Mouse (Mus musculus) MEL (cell line): ENCODE data around the gene Gm10401.

Experiments
- CTCF ChIP-seq, 3 experiments: IDR thresholded peaks in 2 of 3; conservative IDR thresholded peaks in 1 of 3; 2 replicates each; pipeline ENCODE4 v1.5.1; 2011 to 2012; ENCODE audit warnings: low read length in 3 of 3, low read depth in 2 of 3, mild to moderate bottlenecking in 2 of 3, improper control_type of control experiment in 1 of 3, inconsistent platforms in 1 of 3, mixed read lengths in 1 of 3, moderate library complexity in 1 of 3; ENCODE audit not compliant: control insufficient read depth in 1 of 3, insufficient read depth in 1 of 3, poor library complexity in 1 of 3, severe bottlenecking in 1 of 3
- E2F4 ChIP-seq: IDR thresholded peaks from 2 replicates; pipeline ENCODE4 v1.6.1; 2011; ENCODE audit warnings: low read depth, low read length, improper control_type of control experiment, borderline replicate concordance
- JUND ChIP-seq: IDR thresholded peaks from 2 replicates; pipeline ENCODE4 v1.6.1; 2011; ENCODE audit warnings: low read depth, mild to moderate bottlenecking, improper control_type of control experiment, low read length
- RCOR1 ChIP-seq: IDR thresholded peaks from 2 replicates; pipeline ENCODE4 v1.6.1; 2012; ENCODE audit warnings: low read depth, mild to moderate bottlenecking, inconsistent platforms, low read length, improper control_type of control experiment
- TCF12 ChIP-seq: IDR thresholded peaks from 2 replicates; pipeline ENCODE4 v1.6.1; 2014; ENCODE audit warnings: low read depth, mild to moderate bottlenecking, inconsistent platforms, low read length, improper control_type of control experiment, moderate library complexity
- UBTF ChIP-seq: IDR thresholded peaks from 2 replicates; pipeline ENCODE4 v1.6.1; 2012; ENCODE audit warnings: low read depth, mild to moderate bottlenecking, inconsistent platforms, low read length, improper control_type of control experiment, moderate library complexity, borderline replicate concordance; ENCODE audit not compliant: insufficient read depth

GRCm38 (mm10) chr5:115124690-115125089 lies 26.6 kb upstream of the Gm10401 start:
- TF ChIP-seq CTCF (IDR thresholded peaks at IDR 0.05 in 2 of 3, conservative IDR thresholded peaks at IDR 0.05 in 1 of 3; ENCODE audit: control insufficient read depth in 1 of 3, insufficient read depth in 1 of 3, low read depth in 2 of 3, low read length in 3 of 3, poor library complexity in 1 of 3, severe bottlenecking in 1 of 3) (no peak), E2F4 (no peak), TCF12 (no peak), RCOR1 (no peak), UBTF (no peak), JUND (no peak)
